Mouse (Mus musculus) heart, postnatal 10 days (tissue): ENCODE results near the gene Opcml. TPM values are rescaled to one million over a fixed set of nuclear protein-coding genes. Genes with fewer than 3 reads are reported as not detected.
A peak's percentile ranks its signal among the peaks of the same experiment; 100 is the strongest.

Experiments
- DNase-seq, 2 experiments: peaks; one replicate each; pipeline ENCODE4 v3.0.0; 2021
- intact Hi-C: fragments of 180-260 bp; cut with DNase I; formaldehyde crosslinking; loops from one replicate; pipeline ENCODE4 v1.15.1; 2025
- total RNA-seq, 2 experiments: library from RNA; stranded (reverse); gene quantifications; 2 replicates each; pipeline ENCODE4 v1.2.3; 2021

The Opcml gene
- total RNA-seq, 2 experiments from 2014 or later, result 1.1 to 1.7 TPM

GRCm38 (mm10) chr9:28402770-28403650, 612.4 kb downstream of the Opcml start:
- DNase-seq, result peak; percentile 3 to 18
- intact Hi-C loops, result loop anchor here (5.0 to 10.0 kb wide), 3 partner anchors 66 to 1182 kb away; no protein-coding TSS in a partner anchor

GRCm38 (mm10) chr9:28403831-28404562, 613.4 kb downstream of the Opcml start:
- intact Hi-C loops, result loop anchor here (2.0 to 10.0 kb wide), 4 partner anchors 67 to 1181 kb away; no protein-coding TSS in a partner anchor
- DNase-seq, result peak; percentile 24 to 35

GRCm38 (mm10) chr9:28404616-28405015, 614.0 kb downstream of the Opcml start:
- intact Hi-C loops, result loop anchor here (2.0 to 10.0 kb wide), 4 partner anchors 67 to 1180 kb away; no protein-coding TSS in a partner anchor
- no peak for DNase-seq

DNA sequence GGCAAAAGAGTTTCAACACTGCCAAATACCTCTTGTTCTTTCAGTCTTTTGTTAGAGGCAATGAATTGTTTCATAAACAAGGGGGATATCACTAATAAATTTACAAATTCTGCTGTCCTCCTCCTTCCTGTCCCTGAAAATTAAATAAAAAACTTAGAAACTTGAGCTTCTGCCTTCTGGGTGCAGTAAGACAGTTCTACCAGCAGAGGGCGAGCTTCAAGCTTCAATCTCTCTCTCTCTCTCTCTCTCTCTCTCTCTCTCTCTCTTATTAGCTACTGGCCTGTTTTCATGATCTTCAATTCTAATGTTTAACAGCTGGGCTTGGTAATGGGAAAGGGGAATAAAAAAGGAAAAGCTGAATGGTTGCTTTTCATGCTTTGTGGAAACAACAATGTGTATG, 615.2 kb downstream of the Opcml start:
- DNase-seq, result peak; percentile 24 to 46
- intact Hi-C loops, result loop anchor here (2.0 to 10.0 kb wide), 2 partner anchors 1053 to 1179 kb away; no protein-coding TSS in a partner anchor

DNA sequence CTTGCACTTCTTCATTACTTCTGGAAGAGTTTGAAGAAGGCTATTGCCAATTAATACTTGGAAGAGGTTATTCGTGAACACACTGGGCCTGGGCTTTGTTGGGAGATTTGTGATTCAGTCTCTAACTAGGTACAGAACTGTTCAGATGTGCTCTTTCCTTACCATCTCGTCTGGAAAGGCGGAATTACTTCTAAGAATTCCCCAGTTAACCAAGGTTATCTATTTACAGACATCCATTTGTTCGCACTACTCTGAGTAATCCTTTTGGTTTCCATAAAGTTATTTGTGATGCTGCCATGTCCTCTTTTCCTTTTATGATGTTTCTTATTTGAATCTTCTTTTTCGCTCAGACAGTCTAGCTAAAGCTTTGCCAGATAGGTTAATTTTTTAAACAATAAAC, 630.2 kb downstream of the Opcml start:
- intact Hi-C loops, result no loop called here
- no peak for DNase-seq

DNA sequence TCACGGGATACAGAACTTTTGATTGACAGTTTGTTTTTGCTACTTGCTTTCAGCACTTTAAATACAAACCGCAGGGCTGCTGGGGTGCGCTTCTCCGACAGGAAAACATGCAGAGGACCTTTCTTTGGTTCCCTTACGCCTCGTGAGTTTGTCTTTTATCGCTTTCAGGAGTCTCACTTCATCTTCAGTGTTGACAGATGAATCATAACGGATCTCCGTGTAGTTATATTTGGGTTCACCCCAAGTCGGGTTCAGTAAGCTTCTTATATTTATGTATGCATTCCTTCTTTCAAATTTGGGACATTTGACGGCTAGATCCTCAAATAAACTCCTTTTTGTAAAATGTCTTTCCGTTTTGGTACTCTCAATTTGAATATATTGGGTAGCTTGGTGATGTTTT, 632.8 kb downstream of the Opcml start:
- intact Hi-C loops, result no loop called here
- DNase-seq, result no peak

- intact Hi-C loops, result no loop called here
- no peak for DNase-seq
Measured at GRCm38 (mm10) chr9:28432159-28432558, 641.6 kb downstream of the Opcml start.

- intact Hi-C loops, result no loop called here
Measured at GRCm38 (mm10) chr9:28438752-28439151, 648.2 kb downstream of the Opcml start.

GRCm38 (mm10) chr9:28439433-28440191, 649.0 kb downstream of the Opcml start:
- intact Hi-C loops, result no loop called here
- peak; percentile 2 to 18 for DNase-seq

More at GRCm38 (mm10) chr9:28438752-28439151, 648.2 kb downstream of the Opcml start:
- DNase-seq, result no peak

DNA sequence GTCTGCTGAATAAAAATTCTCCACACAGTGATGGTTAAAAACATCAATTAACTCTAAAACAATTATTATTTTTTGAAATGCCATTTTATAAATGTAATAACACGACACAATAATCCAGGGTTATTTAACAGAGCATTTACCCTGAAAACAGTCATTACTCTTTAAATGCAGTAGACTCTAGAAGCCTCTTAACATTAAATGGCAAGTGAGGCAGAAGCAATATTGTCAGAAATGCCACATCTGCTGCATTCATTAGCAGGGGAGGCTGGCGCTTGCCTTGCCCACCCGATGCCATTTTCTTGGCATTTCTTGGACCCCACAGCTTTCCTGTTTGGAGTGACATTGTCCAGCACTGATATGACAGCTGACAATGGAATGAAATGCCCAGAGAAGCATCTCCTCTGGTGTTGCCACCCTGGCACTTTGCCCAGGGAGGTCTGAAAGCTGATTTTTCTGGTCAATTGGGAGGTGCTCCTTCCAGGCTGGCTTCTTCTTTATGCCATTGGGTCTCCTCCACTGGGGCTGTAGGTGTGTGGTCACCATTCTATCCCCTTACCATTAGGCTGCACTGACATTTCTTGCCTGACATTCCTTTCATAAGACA, 649.7 kb downstream of the Opcml start:
- intact Hi-C loops, result no loop called here
- DNase-seq, result no peak

DNA sequence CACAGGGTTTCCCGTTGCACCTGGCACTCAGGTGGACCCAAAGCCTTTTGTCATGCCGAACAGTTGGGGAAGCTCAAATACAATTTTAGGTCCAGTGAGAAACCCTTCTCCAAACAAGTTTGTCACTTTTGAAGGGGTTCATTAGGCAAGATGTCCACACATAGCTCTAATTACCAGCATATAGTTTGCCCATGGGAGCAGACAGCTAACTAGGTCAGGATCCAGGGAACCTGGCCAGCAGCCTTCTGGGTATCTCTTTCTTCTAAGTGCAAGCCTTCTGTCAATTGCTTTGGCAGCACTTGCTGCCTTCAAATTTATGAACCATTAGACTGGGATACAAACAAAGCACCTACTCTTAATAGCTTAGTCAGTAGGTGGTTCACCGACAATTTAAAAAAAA, 653.9 kb downstream of the Opcml start:
- peak; percentile 22 to 29 for DNase-seq
- intact Hi-C loops, result no loop called here

DNA sequence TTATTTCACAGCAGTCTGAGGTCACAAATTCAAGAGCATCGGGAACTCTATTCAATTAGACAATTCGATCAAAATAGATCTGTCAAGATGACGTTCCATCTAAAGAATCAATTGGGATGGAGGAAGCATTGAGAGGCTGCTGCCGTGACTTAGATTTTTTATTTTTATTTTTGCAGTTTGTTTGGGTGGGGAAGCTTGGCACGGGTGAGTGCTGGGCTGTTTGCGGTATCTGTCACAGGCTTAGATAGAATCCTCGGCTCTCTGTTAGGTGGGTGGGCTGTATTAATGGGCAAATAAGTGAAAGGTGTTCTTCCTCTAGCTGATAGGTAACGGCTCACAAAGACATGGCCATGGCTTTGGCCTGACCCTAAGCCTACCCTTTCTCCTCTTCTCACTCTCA, 654.4 kb downstream of the Opcml start:
- DNase-seq, result no peak
- intact Hi-C loops, result no loop called here

- intact Hi-C loops, result no loop called here
- DNase-seq, result no peak
Measured at GRCm38 (mm10) chr9:28445863-28446262, 655.3 kb downstream of the Opcml start.

GRCm38 (mm10) chr9:28446278-28447064, 655.9 kb downstream of the Opcml start:
- intact Hi-C loops, result no loop called here
- DNase-seq, result no peak

- intact Hi-C loops, result no loop called here
- no peak for DNase-seq
Measured at GRCm38 (mm10) chr9:28452509-28452908, 661.9 kb downstream of the Opcml start.

GRCm38 (mm10) chr9:28453062-28453461, 662.5 kb downstream of the Opcml start:
- no peak for DNase-seq

GRCm38 (mm10) chr9:28457982-28458770, 667.6 kb downstream of the Opcml start:
- no peak for DNase-seq
- intact Hi-C loops, result no loop called here

More at GRCm38 (mm10) chr9:28453062-28453461, 662.5 kb downstream of the Opcml start:
- intact Hi-C loops, result no loop called here

GRCm38 (mm10) chr9:28463622-28464021, 673.0 kb downstream of the Opcml start:
- no peak for DNase-seq
- intact Hi-C loops, result no loop called here

DNA sequence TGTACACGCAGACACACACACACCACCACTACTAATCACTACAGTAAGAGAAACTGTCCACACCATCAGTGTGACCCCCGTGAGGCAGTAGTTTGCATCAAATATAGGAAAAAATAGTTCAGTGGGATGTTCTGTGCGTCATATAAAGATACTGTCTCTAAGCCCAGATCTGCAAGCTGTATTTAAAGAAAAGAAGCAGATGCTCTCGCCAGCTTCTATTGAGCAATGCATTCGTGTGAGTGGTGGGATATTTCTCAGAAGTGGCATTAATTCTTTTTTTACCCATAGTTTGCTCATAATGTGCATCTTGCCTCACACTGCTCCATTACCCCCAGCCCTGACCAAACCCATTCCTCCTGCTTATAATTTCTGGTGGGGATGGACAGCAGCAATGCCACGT, 678.8 kb downstream of the Opcml start:
- no peak for DNase-seq
- intact Hi-C loops, result no loop called here
